Mouse (Mus musculus) telencephalon, adult 2 months (tissue): Measurements from ENCODE around the gene Lifr.

Experiments used
- DNase-seq: peaks from one replicate; pipeline ENCODE4 v3.0.0-alpha.2; 2011; ENCODE audit warnings: low read depth, low spot score

The Lifr gene

DNA sequence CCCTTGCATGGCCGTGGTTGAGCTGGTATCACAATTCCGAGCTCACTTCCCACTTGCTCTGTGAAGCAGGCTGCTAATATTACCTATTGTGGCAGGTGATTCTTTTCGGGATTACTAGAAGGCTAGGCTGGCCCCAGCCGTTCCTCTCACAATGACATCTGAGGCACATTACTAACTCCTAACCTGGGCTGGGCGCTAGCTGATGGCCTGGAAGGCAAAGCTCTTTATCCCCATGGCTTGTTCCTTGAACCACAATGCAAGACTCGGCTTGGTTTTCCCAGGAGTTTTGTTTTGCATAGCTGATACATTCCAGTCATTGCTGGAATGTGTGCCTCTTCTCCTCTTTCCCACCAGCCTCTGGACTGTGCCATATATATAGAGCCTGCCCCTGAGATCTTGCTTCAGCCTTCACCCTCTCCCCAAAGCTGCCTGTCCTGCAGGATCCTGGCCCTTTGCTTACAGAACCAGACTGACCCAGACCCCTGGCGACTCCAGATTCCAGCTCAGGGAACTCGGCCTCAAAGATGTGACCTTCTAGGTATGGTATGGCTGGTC is at the start of gene Lifr:
Gene Lifr, plus strand, starts transcription at position 404 of the 555 bp plus-strand sequence.
- DNase-seq, result no peak

- no peak for DNase-seq
Observed at GRCm38 (mm10) chr15:7044081-7044749, 46.2 kb upstream of the Lifr start.

GRCm38 (mm10) chr15:7045056-7045455 is 45.4 kb upstream of the Lifr start:
- DNase-seq, result no peak

GRCm38 (mm10) chr15:7047931-7048330 is 42.5 kb upstream of the Lifr start:
- DNase-seq, result peak; percentile 10

DNA sequence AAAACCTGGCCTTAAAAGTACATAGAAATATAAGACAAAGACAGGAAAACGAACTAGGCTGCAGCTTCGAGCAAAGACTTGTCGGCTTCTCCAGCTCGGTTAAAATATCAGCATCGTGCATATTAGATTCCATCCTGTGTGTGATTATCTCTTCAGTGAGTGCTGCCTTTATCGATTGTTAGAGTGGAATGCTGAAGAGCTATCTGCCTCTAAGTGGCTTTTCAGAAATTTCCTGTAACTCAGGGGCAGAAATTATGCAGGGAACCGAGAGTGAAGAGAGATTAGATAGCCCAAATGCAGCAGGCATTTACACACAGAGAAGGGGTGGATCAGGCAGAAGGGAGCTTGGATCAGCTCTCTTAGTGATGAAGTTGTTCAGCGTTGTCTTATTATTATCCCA is 41.5 kb upstream of the Lifr start:
- no peak for DNase-seq

DNA sequence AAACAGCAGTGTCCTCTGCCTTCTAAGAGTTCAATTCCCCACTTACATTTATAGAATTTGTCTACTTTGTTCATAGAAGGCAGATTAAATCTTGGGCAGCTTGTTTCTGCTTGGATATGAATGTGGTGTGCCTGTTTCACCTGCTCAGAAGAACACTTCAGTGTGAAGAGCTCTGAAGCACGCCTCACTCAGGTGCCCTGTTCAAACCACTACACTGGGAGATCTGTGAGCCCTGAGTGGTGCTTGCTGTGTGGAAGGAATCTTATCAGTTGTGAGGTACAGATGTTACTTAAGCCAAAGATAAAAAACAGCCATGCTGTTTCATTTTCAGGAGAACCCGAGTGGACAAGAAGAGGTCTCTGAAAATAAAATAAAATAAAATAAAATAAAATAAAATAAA is 38.7 kb upstream of the Lifr start:
- DNase-seq, result no peak

GRCm38 (mm10) chr15:7052117-7052516 is 38.3 kb upstream of the Lifr start:
- no peak for DNase-seq

DNA sequence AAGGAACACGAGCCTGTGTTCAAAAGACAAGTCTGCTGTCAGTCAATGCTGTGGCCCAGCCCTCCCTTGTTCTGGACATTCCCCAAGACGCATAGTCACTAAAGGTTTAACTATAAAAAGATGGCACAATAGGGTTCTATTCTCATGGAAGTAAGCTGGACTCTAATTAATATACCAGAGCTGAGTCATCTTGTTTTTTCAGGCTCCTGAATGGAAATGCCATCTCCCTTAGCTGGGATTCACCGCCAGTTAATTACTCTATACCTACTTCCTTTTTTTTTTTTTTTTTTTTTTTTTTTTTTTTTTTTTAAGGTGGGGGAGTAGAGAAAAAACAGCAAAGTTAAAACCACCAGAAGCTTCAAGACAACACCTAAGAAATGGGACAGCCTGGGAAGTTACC is 33.6 kb upstream of the Lifr start:
- no peak for DNase-seq

DNA sequence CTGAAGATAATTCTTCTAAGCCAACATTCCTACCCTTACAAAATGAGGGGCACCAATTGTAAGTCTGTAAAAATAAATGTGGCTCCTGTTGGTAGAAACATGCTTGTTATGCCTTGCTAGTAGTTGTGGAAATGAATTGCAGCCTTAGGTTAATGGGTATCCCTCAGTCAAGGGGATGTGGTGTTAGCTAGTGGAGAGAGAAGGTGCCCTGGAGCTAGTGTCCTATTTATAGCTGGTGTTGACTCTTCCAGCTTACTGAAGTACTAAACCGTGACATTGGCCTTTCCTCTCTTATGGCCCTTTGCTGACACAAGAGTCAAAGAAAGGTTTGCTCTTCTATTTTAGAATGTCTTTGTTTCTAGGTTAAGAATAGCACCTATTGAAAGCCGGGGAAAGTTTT is 29.9 kb upstream of the Lifr start:
- no peak for DNase-seq

GRCm38 (mm10) chr15:7061995-7062697 is 28.3 kb upstream of the Lifr start:
- DNase-seq, result no peak

DNA sequence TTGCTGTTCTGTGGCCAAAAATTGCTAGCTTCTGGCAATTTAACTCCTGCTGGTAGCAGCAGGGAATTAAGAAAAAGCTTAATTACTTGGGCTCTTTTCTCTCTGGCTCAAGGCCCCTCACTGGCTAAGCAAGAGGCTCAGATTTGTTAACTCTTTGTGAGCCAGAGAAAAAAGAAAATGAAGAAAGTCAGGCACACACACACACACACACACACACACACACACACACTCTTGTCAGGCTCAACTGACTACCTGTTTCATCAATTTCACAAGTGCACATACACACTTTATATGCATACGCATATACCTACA is 27.8 kb upstream of the Lifr start:
- DNase-seq, result no peak

DNA sequence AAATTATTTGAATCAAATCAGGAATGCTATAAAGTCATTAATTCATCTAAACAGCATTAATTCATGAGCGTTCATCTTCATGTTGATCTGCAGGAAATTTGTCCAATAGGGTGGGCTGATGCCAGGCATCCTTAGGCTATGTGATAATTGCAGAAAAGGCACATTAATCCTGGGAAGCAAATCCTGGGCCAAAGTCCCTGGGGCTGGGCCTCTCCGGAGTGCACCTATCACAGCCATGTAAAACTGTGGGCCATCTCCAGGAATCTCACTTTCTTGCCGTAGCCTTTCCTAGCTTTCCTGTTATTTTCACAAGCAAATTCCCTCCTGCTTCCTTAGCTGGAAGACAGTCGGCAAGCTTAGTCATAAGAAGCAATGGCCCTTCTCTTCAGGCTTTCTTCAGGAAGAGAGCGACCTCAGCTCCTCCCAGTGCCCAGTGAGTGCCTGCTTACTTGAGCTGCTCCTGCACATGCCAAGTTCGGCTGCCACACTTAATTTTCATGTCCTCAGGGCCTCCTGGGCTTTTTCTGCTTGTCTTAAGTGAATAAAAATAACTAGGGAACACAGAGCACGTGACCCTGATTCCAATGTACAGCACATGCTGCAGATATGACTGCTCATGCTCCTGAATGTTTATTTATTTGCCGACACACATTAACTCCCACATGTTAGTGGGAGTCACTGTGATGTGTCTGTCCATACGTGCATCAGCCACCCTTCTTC is 26.7 kb upstream of the Lifr start:
- no peak for DNase-seq

DNA sequence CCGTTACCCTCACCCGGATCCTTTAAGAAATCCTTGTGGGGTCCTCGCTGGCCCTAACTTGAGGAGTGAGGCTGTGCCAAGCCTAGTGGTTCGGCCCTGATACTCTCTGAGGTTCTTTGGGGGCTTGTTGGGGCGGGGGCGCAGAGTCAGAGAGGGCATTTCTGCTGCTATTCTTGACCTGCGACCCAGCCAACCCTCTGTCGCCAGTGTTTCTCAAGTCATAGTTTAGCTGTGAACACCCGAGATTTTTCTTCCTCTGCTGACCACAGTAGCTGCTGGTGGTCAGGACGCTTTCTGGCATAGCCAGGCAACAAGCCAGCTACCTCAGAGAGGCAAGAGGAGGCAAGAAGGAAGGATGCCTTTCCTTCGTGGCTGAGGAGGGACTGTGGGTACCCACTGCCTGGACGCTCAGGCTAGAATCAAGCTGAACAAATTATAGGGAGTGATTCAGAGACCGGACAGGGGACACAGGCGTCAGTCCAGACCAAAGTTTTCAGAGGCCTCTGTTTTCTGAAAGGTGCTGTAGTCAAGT is 25.4 kb upstream of the Lifr start:
- no peak for DNase-seq

DNA sequence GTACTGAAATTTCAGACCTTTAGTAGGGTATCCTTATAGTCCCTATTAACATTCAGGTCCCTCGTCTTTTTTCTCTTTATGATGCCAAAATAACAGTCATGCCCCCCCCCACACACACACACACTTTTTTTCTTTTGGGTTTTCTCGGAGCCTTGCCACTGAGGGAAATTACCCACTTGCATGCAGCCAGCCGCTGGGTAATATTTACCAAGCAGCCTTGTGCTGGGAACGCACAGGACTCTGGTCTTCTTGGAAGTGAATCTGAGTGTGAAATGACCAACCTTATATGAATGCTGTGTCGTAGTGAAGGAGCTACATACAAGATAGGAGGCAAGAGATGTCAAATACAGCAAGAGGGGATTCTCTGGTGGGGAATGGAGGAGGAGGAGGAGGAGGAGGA is 24.8 kb upstream of the Lifr start:
- no peak for DNase-seq

DNA sequence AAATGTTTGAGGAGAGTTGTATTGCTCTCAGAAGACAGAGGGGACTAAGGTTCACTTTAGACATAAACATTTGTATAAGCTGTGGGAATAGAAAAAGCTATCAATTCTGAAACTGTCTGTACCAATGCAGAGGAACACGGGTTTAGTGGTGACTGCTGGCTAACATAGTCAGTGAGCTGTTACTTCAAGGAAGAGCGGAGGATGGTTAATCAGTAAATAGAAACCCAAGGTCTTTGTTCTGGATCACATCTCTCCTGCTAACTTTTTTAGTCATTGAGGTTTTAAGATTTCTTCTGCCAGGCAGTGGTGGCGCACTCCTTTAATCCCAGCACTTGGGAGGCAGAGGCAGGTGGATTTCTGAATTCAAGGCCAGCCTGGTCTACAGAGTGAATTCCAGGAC is 23.7 kb upstream of the Lifr start:
- DNase-seq, result no peak

- DNase-seq, result no peak
Observed at GRCm38 (mm10) chr15:7069374-7069773, 21.0 kb upstream of the Lifr start.

- DNase-seq, result no peak
Observed at GRCm38 (mm10) chr15:7070199-7070794, 20.1 kb upstream of the Lifr start.

DNA sequence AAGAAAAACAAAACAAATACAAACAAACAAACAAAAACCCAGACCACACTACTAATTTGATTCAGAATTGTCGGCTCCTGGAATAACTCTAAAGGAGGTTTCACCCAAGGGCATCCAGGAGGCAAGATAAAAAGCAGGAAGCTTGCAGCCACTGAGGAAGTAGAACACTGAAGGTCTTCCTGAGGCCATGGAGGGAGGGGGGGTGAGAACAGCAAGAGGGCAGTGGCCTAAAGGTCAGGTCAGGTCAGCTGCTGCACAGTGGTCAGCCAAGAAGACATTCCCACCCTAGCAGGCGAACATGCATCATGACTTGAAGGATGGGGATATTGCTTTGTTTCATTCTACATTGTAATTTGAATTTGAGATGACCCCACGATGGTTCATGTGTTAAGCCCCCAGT is 17.1 kb upstream of the Lifr start:
- no peak for DNase-seq

DNA sequence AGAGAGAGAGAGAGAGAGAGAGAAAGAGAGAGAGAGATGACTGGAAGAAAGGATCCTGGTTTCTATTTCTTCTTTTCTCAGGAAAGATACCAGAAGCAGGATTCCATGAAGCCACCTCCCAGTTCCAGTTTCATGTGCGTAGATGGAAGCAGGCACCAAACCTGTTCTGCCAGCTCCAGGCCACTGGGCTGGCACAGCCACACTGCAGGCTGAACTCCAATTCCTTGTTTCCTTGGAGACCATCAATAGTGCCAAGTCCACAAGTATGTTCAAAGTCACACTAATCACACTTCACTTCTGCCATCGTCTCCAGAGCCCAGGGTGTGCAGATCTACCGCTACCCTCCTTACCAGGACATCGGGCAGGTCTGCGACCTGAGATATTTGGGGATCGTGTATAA is 15.2 kb upstream of the Lifr start:
- no peak for DNase-seq

DNA sequence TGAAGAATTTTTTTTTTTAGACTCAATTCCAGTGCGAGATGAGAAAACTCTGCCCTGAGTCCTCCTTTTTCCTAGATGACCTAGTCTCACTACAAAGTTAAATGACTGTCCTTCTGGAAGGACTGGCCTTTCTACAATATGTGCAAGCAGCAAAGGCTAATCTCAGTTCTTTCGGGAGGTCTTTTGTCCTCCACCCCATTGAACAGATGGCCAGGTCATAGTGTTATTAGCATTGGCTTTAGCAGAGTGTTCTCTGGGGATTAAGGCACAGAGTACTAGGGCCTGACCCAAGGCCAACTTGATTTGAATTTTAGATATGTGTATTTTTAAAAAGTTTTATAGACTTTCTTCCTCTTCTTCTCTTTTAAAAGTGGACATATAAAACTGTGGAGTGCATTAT is 12.1 kb upstream of the Lifr start:
- no peak for DNase-seq

DNA sequence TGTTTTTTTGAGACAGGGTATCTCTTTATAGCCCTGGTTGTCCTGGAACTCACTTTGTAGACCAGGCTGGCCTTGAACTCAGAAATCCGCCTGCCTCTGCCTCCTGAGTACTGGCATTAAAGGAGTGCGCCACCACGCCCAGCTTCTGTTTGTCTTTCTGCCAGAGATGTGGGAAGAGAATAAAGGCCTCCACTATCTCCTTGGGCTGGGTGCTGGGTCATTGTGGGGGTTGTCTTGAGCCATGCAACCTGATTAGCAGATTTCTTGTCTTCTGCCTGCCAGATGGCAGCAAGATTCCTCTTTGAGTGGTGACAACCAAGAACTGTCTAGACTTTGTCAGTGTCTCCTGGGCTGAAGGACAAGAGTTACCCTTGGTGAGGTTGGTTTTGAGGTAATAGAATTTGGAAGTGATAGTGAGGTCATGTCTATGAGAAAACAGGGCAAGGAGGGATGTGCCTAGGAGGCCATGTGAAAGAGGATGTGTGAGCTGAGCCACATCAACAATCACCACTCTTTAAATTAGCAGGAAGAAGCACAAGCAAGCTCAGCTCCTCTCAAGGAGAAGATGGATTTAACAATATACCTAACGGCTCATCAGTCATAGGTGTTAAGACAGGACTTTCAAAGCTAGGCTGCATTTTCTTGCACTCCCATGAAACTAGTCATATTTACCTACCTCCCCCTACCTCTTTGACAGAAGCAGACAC is 10.6 kb upstream of the Lifr start:
- no peak for DNase-seq
